Mouse (Mus musculus): ENCODE measurements around the gene Pak1. TPM values are rescaled to one million over a fixed set of nuclear protein-coding genes. Genes with fewer than 3 reads are reported as not detected.

Gene Pak1
- total RNA-seq, 2 experiments from 2014 or later, result 36.4 to 52.5 TPM

Other genes starting within 250 kb of the Pak1 start
- gene Aamdc, start 209.0 kb upstream of the Pak1 start, total RNA-seq (2014; fragmentation: Nextera tagmentation), result 15.4 and 36.3 TPM in 2 replicates
- gene Aamdc, start 209.0 kb upstream of the Pak1 start, total RNA-seq (2017), result 37.0 and 42.6 TPM in 2 replicates
- 21.9 and 33.3 TPM in 2 replicates for gene Rsf1, start 208.7 kb upstream of the Pak1 start, total RNA-seq (2014; fragmentation: Nextera tagmentation)
- 35.8 and 38.3 TPM in 2 replicates for gene Rsf1, start 208.7 kb upstream of the Pak1 start, total RNA-seq (2017)
- gene Clns1a, start 91.9 kb upstream of the Pak1 start, total RNA-seq (2014; fragmentation: Nextera tagmentation), result 124 and 134 TPM in 2 replicates
- gene Clns1a, start 91.9 kb upstream of the Pak1 start, total RNA-seq (2017), result 153 and 162 TPM in 2 replicates
- 1.1 and 1.5 TPM in 2 replicates for gene Aqp11, start 50.3 kb upstream of the Pak1 start, total RNA-seq (2014; fragmentation: Nextera tagmentation)
- 0.36 and 4.4 TPM in 2 replicates for gene Aqp11, start 50.3 kb upstream of the Pak1 start, total RNA-seq (2017)
- not detected in 2 replicates for gene Gdpd4, start 131.4 kb downstream of the Pak1 start, total RNA-seq (2014; fragmentation: Nextera tagmentation)
- not detected in 2 replicates for gene Gdpd4, start 131.4 kb downstream of the Pak1 start, total RNA-seq (2017)